Mouse (Mus musculus): Measurements from ENCODE around the gene Cnnm4. TPM values are rescaled to one million over a fixed set of nuclear protein-coding genes. Genes with fewer than 3 reads are reported as not detected.

The Cnnm4 gene
- total RNA-seq (2021) (1 to 10 TPM; 4.4 to 4.6 TPM), polyA plus RNA-seq (2012; rRNA removed) (3.9 and 4.4 TPM in 2 replicates)
- long read RNA-seq = 0 reads

DNA sequence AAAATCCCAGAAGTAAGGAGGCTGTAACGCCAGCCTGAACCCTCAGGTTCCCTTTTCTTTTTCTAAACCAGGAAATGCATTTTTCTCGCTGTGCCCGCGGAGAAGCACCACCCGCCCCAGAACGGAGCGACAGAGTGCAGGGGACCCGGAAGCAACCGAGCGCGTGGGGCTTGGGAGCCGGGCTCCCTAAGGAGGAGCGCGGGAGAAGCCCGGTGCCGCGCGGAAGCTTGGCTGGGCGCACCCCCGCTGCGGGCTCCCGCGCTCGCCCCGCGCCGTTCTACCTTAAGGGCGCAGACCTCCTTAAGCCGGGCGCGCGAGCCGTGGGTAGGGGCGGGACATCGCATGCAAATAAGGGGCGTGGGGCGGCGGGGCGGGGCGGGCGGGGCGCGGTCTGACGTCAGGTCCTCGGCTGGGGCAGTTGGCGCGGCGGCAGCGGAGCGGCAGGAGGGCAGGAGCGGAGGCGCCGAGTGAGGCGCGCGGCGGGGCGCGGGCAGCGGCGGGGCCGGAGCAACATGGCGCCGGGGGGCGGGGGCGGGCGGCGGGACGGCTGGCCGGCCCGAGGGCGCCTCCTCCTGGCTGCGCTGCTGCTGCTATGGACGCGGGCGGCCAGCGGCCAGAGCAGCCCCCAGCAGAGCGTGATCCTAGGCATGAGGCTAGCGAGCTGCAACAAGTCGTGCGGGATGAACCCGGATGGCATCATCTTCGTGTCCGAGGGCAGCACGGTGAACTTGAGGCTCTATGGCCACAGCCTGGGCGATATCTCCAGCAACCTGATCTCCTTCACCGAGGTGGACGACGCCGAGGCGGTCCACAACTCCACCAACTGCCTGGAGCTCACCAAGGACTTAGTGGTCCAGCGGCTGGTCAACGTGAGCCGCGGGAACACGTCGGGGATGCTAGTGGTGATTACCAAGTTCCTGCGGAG lies at the start of gene Cnnm4:
Cnnm4 (plus strand) TSS at position 440 of the 925 bp plus-strand sequence.
- Histone ChIP-seq H3K27me3 (ENCODE audit: control insufficient read depth, insufficient read depth, low read length) (no peaks in the 10 kb centered on the region), H3K79me2 (replicated peaks; ENCODE audit: control insufficient read depth, insufficient read depth, low read length) (no peaks in the 10 kb centered on the region), H3K9ac (ENCODE audit: low read depth, low read length) (peak within 1 kb of the TSS; percentile 87), H3K27ac (peak within 1 kb of the TSS; percentile 86), H3K36me3 (ENCODE audit: control insufficient read depth, insufficient read depth, low read length) (no peaks in the 10 kb centered on the region), H3K4me3 (peak within 1 kb of the TSS; percentile 91), H3K4me1 (ENCODE audit: control insufficient read depth, insufficient read depth, low read length) (peaks cover 13% of the 10 kb centered on the region)
- intact Hi-C loops (cut with DNase I) = loop anchor here (1.0 to 5.0 kb wide), 5 partner anchors 21 to 164 kb away; partner anchors contain the start of genes Arid5a, Cnnm3, Kansl3 and Lman2l
- TF ChIP-seq EP300 (IDR thresholded peaks at IDR 0.05; ENCODE audit: insufficient read depth, low read depth, low read length) = 0 out of 2 replicates have a peak, but pooled peaks have one; percentile 8
- TF ChIP-seq CTCF (IDR thresholded peaks at IDR 0.05) = peak; percentile 69
- peak; percentile 8; the same call in 1 of the 2 replicates for TF ChIP-seq POLR2A (IDR thresholded peaks at IDR 0.05; ENCODE audit: insufficient read depth, low read depth, low read length)
- WGBS = under 1% methylated on average over 65 of the region's 98 CpGs
- peak; percentile 89 to 93 for DNase-seq

DNA sequence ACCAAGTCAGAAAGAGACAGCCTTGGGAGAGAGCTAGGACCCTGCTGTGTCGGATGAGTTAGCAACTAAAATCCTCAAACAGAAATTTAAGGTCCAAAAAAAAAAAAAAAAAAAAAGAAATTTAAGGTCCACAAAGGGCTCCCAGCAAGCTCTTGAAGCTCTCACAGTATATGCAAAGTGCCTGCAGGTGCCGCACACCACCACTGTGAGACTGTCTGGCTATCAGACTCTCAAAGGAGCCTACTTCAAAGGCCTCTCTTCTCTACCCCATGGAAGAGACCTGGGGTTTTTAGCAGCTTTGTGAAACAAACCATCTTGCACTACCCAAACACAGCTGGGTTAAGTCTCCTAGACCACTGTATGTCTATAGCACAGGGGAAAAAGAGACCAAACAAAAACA lies 41.9 kb upstream of the Cnnm4 start:
- intact Hi-C loops (cut with DNase I) = no loop called here
- TF ChIP-seq POLR2A (IDR thresholded peaks at IDR 0.05; ENCODE audit: insufficient read depth, low read depth, low read length) = no peak
- no peak for TF ChIP-seq EP300 (IDR thresholded peaks at IDR 0.05; ENCODE audit: insufficient read depth, low read depth, low read length)
- no peak for TF ChIP-seq CTCF (IDR thresholded peaks at IDR 0.05)
- no peaks in the 10 kb centered on the region for H3K4me1 ChIP-seq (ENCODE audit: control insufficient read depth, insufficient read depth, low read length)
- 96% methylated on average over 2 of the region's 2 CpGs for WGBS
- no peak overlapping the region for H3K4me3 ChIP-seq
- no peak overlapping the region for H3K9ac ChIP-seq (ENCODE audit: low read depth, low read length)
- H3K27me3 ChIP-seq (ENCODE audit: control insufficient read depth, insufficient read depth, low read length) = no peaks in the 10 kb centered on the region
- no peaks in the 10 kb centered on the region for H3K79me2 ChIP-seq (replicated peaks; ENCODE audit: control insufficient read depth, insufficient read depth, low read length)
- no peak for DNase-seq
- no peaks in the 10 kb centered on the region for H3K36me3 ChIP-seq (ENCODE audit: control insufficient read depth, insufficient read depth, low read length)
- no peak overlapping the region for H3K27ac ChIP-seq

DNA sequence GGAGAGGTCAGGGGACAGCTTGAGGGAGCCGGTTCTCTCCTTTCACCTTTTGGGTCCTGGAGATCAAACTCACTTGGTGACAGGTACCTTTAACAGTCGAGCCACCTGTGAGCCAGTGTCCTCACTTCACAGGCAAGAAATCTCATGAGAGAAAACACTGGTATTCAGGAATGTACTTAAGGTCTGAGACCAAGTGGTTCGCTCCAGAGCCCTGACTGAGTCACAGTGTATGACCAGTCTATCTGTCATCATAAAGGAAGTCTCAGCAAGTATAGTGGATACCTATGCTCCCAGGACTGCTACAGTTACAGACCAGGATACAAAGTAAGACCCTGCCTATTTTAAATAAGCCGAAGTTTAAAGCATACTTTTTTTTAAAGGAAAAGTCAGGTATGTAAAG lies 38.4 kb upstream of the Cnnm4 start:
- intact Hi-C loops (cut with DNase I) = no loop called here
- Histone ChIP-seq H3K9ac (ENCODE audit: low read depth, low read length) (no peak overlapping the region), H3K27me3 (ENCODE audit: control insufficient read depth, insufficient read depth, low read length) (no peaks in the 10 kb centered on the region), H3K27ac (no peak overlapping the region), H3K36me3 (ENCODE audit: control insufficient read depth, insufficient read depth, low read length) (no peaks in the 10 kb centered on the region), H3K4me3 (no peak overlapping the region), H3K79me2 (replicated peaks; ENCODE audit: control insufficient read depth, insufficient read depth, low read length) (no peaks in the 10 kb centered on the region), H3K4me1 (ENCODE audit: control insufficient read depth, insufficient read depth, low read length) (no peaks in the 10 kb centered on the region)
- no peak for TF ChIP-seq POLR2A (IDR thresholded peaks at IDR 0.05; ENCODE audit: insufficient read depth, low read depth, low read length)
- no peak for TF ChIP-seq CTCF (IDR thresholded peaks at IDR 0.05)
- TF ChIP-seq EP300 (IDR thresholded peaks at IDR 0.05; ENCODE audit: insufficient read depth, low read depth, low read length) = no peak
- no peak for DNase-seq
- WGBS = 85% methylated on average over 4 of the region's 4 CpGs

DNA sequence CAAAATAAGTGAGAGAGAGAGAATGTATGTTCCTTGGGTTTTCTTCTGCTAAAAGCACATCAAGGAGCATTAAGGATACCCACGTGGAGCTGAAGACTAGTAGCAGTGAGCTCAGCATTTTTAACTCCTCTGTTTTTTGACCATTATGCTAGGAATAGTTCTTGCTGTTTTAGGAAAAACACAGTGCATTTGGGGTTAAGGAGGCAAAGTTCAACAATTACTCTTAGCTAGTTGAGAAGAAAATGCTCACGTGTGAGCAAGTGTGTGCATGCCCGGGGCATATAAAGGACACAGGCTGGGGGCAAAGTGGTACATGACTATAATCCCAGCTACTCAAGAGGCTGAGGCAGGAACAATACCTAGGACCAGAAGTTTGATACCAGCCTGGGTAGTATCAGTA lies 37.8 kb upstream of the Cnnm4 start:
- no peak for TF ChIP-seq CTCF (IDR thresholded peaks at IDR 0.05)
- no peak for TF ChIP-seq EP300 (IDR thresholded peaks at IDR 0.05; ENCODE audit: insufficient read depth, low read depth, low read length)
- TF ChIP-seq POLR2A (IDR thresholded peaks at IDR 0.05; ENCODE audit: insufficient read depth, low read depth, low read length) = no peak
- no peaks in the 10 kb centered on the region for H3K36me3 ChIP-seq (ENCODE audit: control insufficient read depth, insufficient read depth, low read length)

DNA sequence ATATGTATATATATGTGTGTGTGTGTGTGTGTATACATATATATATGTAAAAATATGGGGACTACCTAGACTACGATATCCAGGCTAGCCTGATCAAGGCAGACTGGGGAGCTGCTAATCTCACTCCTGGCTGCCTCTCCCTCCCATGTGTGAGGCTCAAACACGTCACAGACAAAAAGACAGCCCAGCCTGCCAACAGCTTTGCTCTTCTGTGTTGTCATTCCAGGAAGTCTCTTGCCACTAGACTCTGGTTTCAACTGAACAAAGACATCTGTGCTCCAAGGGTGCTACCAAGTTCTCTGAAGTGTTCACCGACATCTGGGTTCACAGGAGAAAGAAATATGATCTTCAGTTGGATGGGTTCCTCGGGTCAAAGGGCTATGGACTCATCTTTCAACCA lies 36.3 kb upstream of the Cnnm4 start:
- H3K27me3 ChIP-seq (ENCODE audit: control insufficient read depth, insufficient read depth, low read length) = no peaks in the 10 kb centered on the region
- no peaks in the 10 kb centered on the region for H3K36me3 ChIP-seq (ENCODE audit: control insufficient read depth, insufficient read depth, low read length)
- no peaks in the 10 kb centered on the region for H3K4me1 ChIP-seq (ENCODE audit: control insufficient read depth, insufficient read depth, low read length)
- 68% methylated on average over 4 of the region's 4 CpGs for WGBS
- no peak overlapping the region for H3K9ac ChIP-seq (ENCODE audit: low read depth, low read length)
- no peaks in the 10 kb centered on the region for H3K79me2 ChIP-seq (replicated peaks; ENCODE audit: control insufficient read depth, insufficient read depth, low read length)
- no peak overlapping the region for H3K27ac ChIP-seq
- H3K4me3 ChIP-seq = no peak overlapping the region
- DNase-seq = no peak
- no peak for TF ChIP-seq CTCF (IDR thresholded peaks at IDR 0.05)
- TF ChIP-seq EP300 (IDR thresholded peaks at IDR 0.05; ENCODE audit: insufficient read depth, low read depth, low read length) = no peak
- TF ChIP-seq POLR2A (IDR thresholded peaks at IDR 0.05; ENCODE audit: insufficient read depth, low read depth, low read length) = no peak
- intact Hi-C loops (cut with DNase I) = no loop called here

More for the DNA sequence above, 37.8 kb upstream of the Cnnm4 start:
- Histone ChIP-seq H3K4me1 (ENCODE audit: control insufficient read depth, insufficient read depth, low read length) (no peaks in the 10 kb centered on the region), H3K9ac (ENCODE audit: low read depth, low read length) (no peak overlapping the region), H3K27ac (no peak overlapping the region), H3K4me3 (no peak overlapping the region), H3K79me2 (replicated peaks; ENCODE audit: control insufficient read depth, insufficient read depth, low read length) (no peaks in the 10 kb centered on the region), H3K27me3 (ENCODE audit: control insufficient read depth, insufficient read depth, low read length) (no peaks in the 10 kb centered on the region)
- intact Hi-C loops (cut with DNase I) = no loop called here
- no peak for DNase-seq
- WGBS = 90% methylated on average over 3 of the region's 3 CpGs

DNA sequence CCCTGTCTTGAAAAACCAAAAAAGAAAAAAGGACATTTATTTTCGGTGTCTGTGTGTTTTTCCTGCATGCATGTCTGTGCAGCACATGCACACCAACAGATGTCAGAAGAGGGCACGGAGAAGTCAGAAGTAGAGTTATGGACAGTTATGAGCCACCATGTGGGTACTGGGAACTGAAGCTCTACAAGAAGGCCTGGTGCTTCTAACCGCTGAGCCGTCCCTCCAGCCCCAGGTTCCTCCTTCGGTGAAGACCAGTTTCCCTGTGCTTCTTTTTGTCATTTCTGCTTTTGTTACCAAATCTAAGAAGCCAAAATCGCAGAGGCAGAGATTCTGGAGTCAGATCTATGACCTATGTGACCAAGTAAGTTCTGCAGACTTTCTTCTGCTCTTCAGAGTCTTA lies 34.9 kb upstream of the Cnnm4 start:
- Histone ChIP-seq H3K27ac (no peak overlapping the region), H3K4me1 (ENCODE audit: control insufficient read depth, insufficient read depth, low read length) (no peaks in the 10 kb centered on the region), H3K36me3 (ENCODE audit: control insufficient read depth, insufficient read depth, low read length) (no peaks in the 10 kb centered on the region), H3K4me3 (no peak overlapping the region), H3K79me2 (replicated peaks; ENCODE audit: control insufficient read depth, insufficient read depth, low read length) (no peaks in the 10 kb centered on the region), H3K9ac (ENCODE audit: low read depth, low read length) (no peak overlapping the region), H3K27me3 (ENCODE audit: control insufficient read depth, insufficient read depth, low read length) (no peaks in the 10 kb centered on the region)
- TF ChIP-seq EP300 (IDR thresholded peaks at IDR 0.05; ENCODE audit: insufficient read depth, low read depth, low read length) (no peak), CTCF (IDR thresholded peaks at IDR 0.05) (no peak), POLR2A (IDR thresholded peaks at IDR 0.05; ENCODE audit: insufficient read depth, low read depth, low read length) (no peak)
- DNase-seq = no peak
- intact Hi-C loops (cut with DNase I) = no loop called here
- 97% methylated on average over 6 of the region's 6 CpGs for WGBS

Data from heart, adult 2 months (tissue).